Mouse (Mus musculus): ENCODE data around the gene Mbnl2. TPM values are rescaled to one million over a fixed set of nuclear protein-coding genes. Genes with fewer than 3 reads are reported as not detected.

Mbnl2 gene
- polyA plus RNA-seq, 1 experiment from 2014 or later: 17.6 TPM

DNA sequence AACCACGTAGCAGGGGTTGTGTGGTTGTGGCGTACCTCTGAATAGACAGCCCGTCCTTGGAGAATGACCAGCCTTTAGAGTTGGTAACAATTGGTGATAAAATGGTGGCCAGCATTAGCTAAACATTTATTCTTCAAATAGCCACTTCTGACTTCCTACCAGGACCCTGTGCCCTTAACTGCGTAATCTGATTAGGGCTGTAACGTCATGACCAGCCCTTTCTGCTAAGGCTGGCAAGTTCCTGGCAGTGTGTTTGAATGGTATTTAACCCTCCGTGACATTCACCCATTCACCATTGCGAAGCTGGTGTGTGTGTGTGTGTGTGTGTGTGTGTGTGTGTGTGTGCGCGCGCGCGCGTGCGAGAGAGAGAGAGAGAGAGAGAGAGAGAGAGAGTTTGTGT lies 94.6 kb downstream of the Mbnl2 start:
- Histone ChIP-seq H3K27me3 (no peaks in the 10 kb centered on the region), H3K27ac (no peak overlapping the region), H3K9me3 (no peaks in the 10 kb centered on the region), H3K9ac (replicated peaks) (no peak overlapping the region), H3K4me1 (replicated peaks) (peaks cover 11% of the 10 kb centered on the region), H3K4me2 (replicated peaks) (no peak overlapping the region), H3K4me3 (replicated peaks) (no peak overlapping the region), H3K36me3 (no peaks in the 10 kb centered on the region)
- ATAC-seq: no peak
- 69% methylated on average over 14 of the region's 14 CpGs for WGBS

DNA sequence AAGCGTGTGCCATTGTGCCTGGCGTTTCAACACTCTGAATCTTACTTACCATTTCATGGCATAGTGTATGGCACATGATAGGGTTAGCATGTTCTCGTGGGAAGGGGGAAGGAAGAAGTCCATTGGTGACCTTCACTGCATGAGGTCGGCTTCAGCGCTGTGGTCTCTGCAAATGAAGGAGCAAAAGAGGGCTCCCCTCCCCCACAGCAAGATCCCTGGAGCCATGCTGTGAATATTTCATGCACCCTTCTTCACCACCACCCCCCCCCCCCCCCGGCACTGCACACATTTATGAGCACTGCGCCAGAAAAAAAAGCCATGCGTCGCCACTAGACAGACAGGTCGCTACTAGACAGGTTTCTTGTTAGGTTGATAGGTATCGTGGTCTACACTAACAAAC lies 95.2 kb downstream of the Mbnl2 start:
- ATAC-seq: no peak
- Histone ChIP-seq H3K36me3 (no peaks in the 10 kb centered on the region), H3K4me2 (replicated peaks) (no peak overlapping the region), H3K4me1 (replicated peaks) (peaks cover 11% of the 10 kb centered on the region), H3K27ac (no peak overlapping the region), H3K4me3 (replicated peaks) (no peak overlapping the region), H3K9ac (replicated peaks) (no peak overlapping the region), H3K27me3 (no peaks in the 10 kb centered on the region), H3K9me3 (no peaks in the 10 kb centered on the region)
- WGBS: 83% methylated on average over 11 of the region's 11 CpGs

DNA sequence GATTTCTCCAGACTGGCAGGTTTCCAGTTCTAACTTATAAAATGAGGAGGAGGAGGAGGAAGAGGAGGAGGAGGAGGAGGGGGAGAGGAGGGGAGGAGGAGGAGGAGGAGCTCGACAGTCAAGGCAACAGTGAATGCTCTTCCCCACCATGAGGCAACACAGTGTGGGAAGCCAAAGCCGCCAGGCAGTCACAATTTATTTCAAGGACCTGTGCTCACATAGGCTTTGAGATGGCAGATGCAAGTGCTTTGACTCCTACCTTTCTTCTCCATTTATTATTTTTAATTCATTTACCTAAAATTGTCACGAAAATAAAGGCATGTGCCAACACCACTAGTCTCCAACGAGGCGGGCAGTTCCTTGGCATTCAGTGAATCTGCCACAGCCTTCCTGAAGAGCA lies 95.7 kb downstream of the Mbnl2 start:
- Histone ChIP-seq H3K36me3 (no peaks in the 10 kb centered on the region), H3K9ac (replicated peaks) (no peak overlapping the region), H3K4me1 (replicated peaks) (peaks cover 11% of the 10 kb centered on the region), H3K27ac (no peak overlapping the region), H3K9me3 (no peaks in the 10 kb centered on the region), H3K4me3 (replicated peaks) (no peak overlapping the region), H3K4me2 (replicated peaks) (no peak overlapping the region), H3K27me3 (no peaks in the 10 kb centered on the region)
- WGBS: 80% methylated on average over 5 of the region's 5 CpGs
- ATAC-seq: no peak

DNA sequence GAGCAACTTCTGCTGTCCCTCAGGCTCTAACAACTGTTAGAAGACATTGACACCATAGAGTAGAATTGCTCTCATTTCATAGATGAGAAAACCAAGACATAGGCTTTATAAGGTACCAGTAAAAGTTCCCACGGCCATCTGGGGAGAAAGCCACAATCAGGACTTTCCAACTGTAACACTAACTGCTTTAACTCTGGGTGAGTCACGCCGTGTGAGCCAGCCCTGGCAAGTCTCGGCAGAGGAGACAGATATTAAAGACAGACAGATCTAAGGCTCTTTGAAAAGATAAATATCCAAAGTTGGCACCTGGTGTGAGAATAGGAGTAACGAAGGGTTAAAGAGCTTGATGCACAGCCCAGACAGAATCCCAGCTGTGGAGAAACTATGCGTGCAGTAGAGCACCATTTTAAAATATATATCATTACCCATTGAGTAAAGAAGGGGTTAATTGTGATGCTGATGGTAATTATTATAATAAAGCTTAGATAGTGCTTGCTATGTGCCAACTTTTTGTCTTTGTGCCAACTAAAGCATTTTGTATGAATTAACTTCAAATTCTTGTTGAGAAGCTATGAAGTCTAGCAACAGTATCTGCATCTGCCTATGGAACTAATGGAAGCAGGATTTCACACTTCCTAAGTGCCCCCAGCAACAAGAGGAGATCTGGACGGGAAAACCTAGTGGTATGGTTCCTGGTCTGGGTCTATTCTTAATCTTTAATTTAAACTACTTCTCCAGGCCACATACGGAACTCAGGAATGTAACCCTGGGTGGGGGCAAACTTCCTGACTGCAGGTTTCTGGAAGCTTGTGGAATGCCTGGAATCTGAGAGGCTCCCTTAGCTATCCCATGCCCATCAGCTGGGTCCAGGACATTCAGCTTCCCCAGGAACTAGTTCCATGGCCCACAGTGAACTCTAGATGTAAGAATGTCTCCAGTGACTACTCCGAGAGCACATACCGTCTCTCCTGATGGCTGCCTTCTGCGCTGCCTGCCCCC lies 97.9 kb downstream of the Mbnl2 start:
- H3K9ac ChIP-seq (replicated peaks): no peak overlapping the region
- H3K9me3 ChIP-seq: no peaks in the 10 kb centered on the region
- H3K4me1 ChIP-seq (replicated peaks): peaks cover 18% of the 10 kb centered on the region
- no peak for ATAC-seq
- no peak overlapping the region for H3K27ac ChIP-seq
- no peak overlapping the region for H3K4me3 ChIP-seq (replicated peaks)
- no peaks in the 10 kb centered on the region for H3K36me3 ChIP-seq
- H3K4me2 ChIP-seq (replicated peaks): no peak overlapping the region
- H3K27me3 ChIP-seq: no peaks in the 10 kb centered on the region
- 86% methylated on average over 11 of the region's 11 CpGs for WGBS

DNA sequence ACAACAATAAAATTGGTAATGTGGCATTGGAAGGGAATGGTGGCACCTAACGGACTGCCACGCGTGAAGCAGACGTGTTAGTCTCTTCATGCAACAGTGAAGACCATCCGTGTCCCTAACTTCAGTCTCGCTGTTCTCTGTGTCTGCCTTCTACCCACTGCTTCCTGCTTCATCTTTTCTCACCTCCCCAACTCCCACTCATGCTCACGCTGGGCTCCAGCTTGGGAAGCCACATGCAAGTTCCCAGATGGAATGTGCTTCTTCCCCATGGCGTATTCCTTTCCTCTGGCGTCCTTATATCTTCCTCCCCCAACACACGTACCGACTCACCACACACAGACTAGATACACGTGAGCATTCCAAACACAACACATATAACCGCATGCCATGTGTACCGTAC lies 99.3 kb downstream of the Mbnl2 start:
- 97% methylated on average over 14 of the region's 14 CpGs for WGBS
- no peak overlapping the region for H3K4me2 ChIP-seq (replicated peaks)
- no peak for ATAC-seq

DNA sequence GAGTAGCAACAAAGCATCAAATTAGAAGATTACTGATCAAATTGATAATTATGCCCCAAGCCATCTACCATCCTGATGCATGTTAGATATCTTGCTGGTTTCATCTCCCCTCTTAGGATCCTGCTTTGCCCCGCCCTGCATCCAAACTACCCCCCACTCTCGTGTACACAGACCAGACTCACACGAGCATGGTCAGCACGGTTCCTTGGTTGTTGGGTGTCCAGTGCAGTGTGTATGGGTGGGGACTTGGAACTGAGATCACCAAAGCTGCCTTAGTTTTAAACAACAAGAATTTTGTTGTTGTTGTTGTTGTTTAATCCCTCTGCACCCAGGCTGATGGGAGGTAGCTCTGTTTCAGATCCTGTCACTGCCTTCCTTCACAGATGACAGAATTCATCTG lies 101.7 kb downstream of the Mbnl2 start:
- 90% methylated on average over 4 of the region's 4 CpGs for WGBS
- H3K36me3 ChIP-seq: no peaks in the 10 kb centered on the region

More for the DNA sequence above, 99.3 kb downstream of the Mbnl2 start:
- H3K9me3 ChIP-seq: no peaks in the 10 kb centered on the region
- H3K27ac ChIP-seq: no peak overlapping the region
- no peak overlapping the region for H3K4me3 ChIP-seq (replicated peaks)
- no peak overlapping the region for H3K9ac ChIP-seq (replicated peaks)
- no peaks in the 10 kb centered on the region for H3K27me3 ChIP-seq
- peaks cover 17% of the 10 kb centered on the region for H3K4me1 ChIP-seq (replicated peaks)
- H3K36me3 ChIP-seq: no peaks in the 10 kb centered on the region

DNA sequence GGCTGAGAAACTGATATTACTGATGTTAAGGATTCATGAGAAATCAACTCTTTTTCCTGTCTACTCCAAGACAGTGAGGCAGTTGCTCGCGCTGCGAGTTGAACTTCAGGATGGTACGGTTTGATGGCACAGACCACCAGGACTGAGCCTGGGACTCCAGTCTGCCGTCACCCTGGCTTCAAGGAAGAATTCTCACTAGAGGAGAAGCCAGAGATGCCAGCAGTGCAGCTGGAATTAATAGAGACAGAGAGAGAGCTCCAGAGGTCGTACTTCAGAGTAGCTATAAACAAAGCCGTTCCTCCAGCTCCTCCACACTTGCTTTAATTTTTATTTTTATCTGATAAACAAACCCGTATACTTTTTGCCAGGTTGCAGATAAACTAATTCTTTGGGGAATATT lies 102.5 kb downstream of the Mbnl2 start:
- H3K4me1 ChIP-seq (replicated peaks): peaks cover 16% of the 10 kb centered on the region
- ATAC-seq: no peak
- H3K27me3 ChIP-seq: no peaks in the 10 kb centered on the region
- no peak overlapping the region for H3K9ac ChIP-seq (replicated peaks)
- no peaks in the 10 kb centered on the region for H3K36me3 ChIP-seq
- H3K9me3 ChIP-seq: no peaks in the 10 kb centered on the region
- WGBS: 66% methylated on average over 8 of the region's 8 CpGs
- no peak overlapping the region for H3K27ac ChIP-seq
- no peak overlapping the region for H3K4me2 ChIP-seq (replicated peaks)
- H3K4me3 ChIP-seq (replicated peaks): no peak overlapping the region

More for the DNA sequence above, 101.7 kb downstream of the Mbnl2 start:
- ATAC-seq: no peak; the same call in 1 of the 2 replicates
- no peak overlapping the region for H3K4me3 ChIP-seq (replicated peaks)
- H3K4me2 ChIP-seq (replicated peaks): no peak overlapping the region
- H3K9me3 ChIP-seq: no peaks in the 10 kb centered on the region
- no peak overlapping the region for H3K9ac ChIP-seq (replicated peaks)
- H3K4me1 ChIP-seq (replicated peaks): peaks cover 16% of the 10 kb centered on the region
- no peaks in the 10 kb centered on the region for H3K27me3 ChIP-seq
- H3K27ac ChIP-seq: no peak overlapping the region

DNA sequence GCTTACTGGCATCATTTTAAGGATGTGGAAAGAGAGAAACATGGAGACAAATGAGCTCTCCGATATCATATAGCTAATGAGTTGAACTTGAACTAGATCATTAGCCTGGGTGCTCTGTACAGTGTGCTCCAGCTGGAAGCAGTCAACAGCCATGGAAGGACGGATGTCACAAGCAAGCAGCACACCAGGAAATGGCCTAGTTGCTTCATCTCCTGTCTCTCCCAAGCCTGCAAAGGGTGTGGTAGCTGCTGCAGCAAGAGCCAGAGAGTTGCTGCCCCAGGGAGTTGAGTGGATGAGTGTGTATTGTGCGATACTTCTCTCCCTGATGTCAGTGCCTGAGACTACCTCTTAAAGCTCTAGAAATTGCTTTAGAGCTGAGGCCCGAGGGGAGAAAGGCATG lies 104.2 kb downstream of the Mbnl2 start:
- H3K36me3 ChIP-seq: no peaks in the 10 kb centered on the region
- H3K4me3 ChIP-seq (replicated peaks): no peak overlapping the region
- H3K27me3 ChIP-seq: no peaks in the 10 kb centered on the region
- peaks cover 16% of the 10 kb centered on the region for H3K4me1 ChIP-seq (replicated peaks)
- no peak overlapping the region for H3K27ac ChIP-seq
- ATAC-seq: no peak
- H3K9me3 ChIP-seq: no peaks in the 10 kb centered on the region
- no peak overlapping the region for H3K9ac ChIP-seq (replicated peaks)
- H3K4me2 ChIP-seq (replicated peaks): no peak overlapping the region
- WGBS: 86% methylated on average over 4 of the region's 4 CpGs

DNA sequence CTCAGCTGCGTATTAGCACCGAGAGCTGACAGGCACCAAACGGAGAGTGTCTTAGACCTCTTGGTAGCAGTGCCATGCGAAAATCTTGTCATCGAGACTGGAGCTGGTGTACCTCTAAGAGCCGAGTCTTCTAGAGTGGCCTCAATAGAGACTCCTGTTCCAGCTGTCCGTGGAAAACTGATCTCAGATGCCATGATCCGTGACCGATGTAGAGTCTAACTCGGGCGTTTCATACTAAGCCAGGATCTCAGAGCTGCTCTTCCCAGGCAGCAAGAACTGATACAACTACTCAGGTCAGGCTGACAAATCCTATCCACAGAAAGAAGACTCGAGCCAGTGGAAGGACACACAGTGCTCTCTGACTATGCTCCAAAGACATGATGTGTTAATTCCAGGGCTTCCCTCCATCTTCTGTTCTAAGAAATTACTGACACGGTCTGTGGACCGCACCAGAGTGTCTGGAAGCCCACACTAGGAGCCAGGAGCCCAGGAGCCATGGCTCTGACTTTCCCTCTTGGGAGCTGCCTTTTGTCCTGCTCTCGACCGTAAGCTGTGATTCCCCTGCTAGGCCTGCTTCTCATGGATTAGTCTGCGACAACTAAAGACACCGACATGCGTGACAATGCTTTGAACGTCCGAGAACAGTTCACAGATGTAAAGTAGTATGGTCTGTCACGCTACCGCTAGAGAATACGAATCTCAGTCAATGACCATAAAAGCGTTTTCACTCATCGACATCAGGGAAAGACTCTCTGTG lies 106.1 kb downstream of the Mbnl2 start:
- no peaks in the 10 kb centered on the region for H3K9me3 ChIP-seq
- no peaks in the 10 kb centered on the region for H3K27me3 ChIP-seq
- peaks cover 16% of the 10 kb centered on the region for H3K4me1 ChIP-seq (replicated peaks)
- H3K9ac ChIP-seq (replicated peaks): no peak overlapping the region
- H3K4me2 ChIP-seq (replicated peaks): no peak overlapping the region
- peak; percentile 43; the same call in 1 of the 2 replicates for ATAC-seq
- no peaks in the 10 kb centered on the region for H3K36me3 ChIP-seq
- H3K4me3 ChIP-seq (replicated peaks): no peak overlapping the region
- WGBS: 60% methylated on average over 26 of the region's 26 CpGs
- H3K27ac ChIP-seq: no peak overlapping the region

DNA sequence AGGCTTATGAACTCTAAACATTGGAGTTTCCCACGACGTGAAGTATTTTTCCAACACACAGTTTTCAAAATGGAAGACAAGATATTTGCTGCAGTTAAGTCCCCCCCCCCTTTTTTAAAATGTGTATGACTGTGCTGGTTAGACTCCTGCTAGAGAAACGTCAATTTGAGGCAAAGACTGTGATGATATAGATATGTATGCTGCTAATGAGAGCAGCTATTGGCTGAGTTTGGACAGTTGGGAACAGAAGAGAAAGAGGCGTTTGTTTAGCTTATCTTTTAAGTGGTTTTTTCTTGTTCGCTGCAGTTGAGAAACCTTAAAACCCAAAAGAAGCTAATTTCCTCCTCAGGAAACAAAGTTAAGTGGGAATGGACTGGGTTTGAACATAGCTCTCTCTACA lies 106.7 kb downstream of the Mbnl2 start:
- Histone ChIP-seq H3K4me1 (replicated peaks) (peaks cover 16% of the 10 kb centered on the region), H3K27me3 (no peaks in the 10 kb centered on the region), H3K4me3 (replicated peaks) (no peak overlapping the region), H3K4me2 (replicated peaks) (no peak overlapping the region), H3K9ac (replicated peaks) (no peak overlapping the region), H3K36me3 (no peaks in the 10 kb centered on the region), H3K9me3 (no peaks in the 10 kb centered on the region), H3K27ac (no peak overlapping the region)
- 71% methylated on average over 5 of the region's 5 CpGs for WGBS
- no peak for ATAC-seq

DNA sequence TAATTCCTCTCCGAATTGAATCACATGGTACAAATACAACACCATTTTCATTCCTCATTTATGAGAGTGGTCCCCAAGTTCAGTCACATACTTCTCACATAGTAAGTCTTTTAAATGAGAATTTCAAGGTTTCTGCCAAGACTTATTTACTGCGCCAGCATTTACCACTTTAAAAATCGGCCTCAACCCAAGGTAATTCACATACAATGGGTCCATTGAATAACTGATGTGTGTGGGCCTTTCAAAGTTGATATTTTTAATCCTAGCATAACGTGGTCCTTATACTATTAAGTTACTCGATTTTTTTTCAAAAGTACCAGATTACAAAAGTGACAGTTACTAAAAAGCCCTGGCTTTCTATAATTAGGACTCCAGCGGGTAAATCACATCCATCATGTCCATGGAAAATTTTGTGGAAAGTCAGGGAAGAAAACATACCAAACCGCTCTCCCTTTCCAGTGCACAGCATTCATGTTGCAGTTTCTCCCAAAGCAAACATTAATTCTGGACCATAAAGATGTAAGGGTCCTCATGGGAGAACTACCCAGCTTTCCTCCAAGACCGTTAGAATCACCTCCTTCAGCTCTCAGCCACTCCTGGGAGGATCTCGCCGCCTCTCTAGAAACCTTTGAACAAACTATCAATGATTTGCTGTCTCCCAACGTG lies 107.8 kb downstream of the Mbnl2 start:
- no peak overlapping the region for H3K4me2 ChIP-seq (replicated peaks)
- H3K9ac ChIP-seq (replicated peaks): no peak overlapping the region
- no peaks in the 10 kb centered on the region for H3K27me3 ChIP-seq
- no peak overlapping the region for H3K27ac ChIP-seq
- H3K4me1 ChIP-seq (replicated peaks): peaks cover 9% of the 10 kb centered on the region
- no peak overlapping the region for H3K4me3 ChIP-seq (replicated peaks)
- 84% methylated on average over 11 of the region's 11 CpGs for WGBS
- no peak for ATAC-seq
- no peaks in the 10 kb centered on the region for H3K36me3 ChIP-seq
- H3K9me3 ChIP-seq: no peaks in the 10 kb centered on the region

DNA sequence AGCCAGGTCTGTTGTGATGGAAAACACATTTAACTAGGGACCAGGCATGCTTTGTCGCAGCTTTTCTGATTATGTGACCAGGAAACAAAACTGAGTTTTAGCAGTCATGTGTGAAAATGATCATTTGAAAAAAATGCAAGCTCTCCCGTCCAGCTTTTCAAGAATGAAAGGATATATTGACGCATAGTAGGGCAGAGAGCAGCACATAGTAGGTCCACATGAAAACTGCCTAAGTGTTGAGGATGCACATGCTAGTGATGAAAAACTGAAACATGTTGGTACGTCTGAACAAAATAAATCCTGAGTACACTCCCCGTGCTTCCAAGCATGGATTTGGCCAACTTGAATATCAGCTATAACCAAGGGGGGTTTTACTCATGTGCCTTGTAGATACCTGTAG lies 109.1 kb downstream of the Mbnl2 start:
- 95% methylated on average over 5 of the region's 5 CpGs for WGBS

More for the DNA sequence above, 109.1 kb downstream of the Mbnl2 start:
- Histone ChIP-seq H3K36me3 (no peaks in the 10 kb centered on the region), H3K4me3 (replicated peaks) (no peak overlapping the region), H3K27ac (no peak overlapping the region), H3K9me3 (no peaks in the 10 kb centered on the region), H3K9ac (replicated peaks) (no peak overlapping the region), H3K4me2 (replicated peaks) (no peak overlapping the region), H3K4me1 (replicated peaks) (peaks cover 18% of the 10 kb centered on the region), H3K27me3 (no peaks in the 10 kb centered on the region)
- no peak for ATAC-seq

Data from midbrain, embryonic 13.5 days (tissue).